Mouse (Mus musculus): ENCODE measurements around the gene Lcp2. TPM values are rescaled to one million over a fixed set of nuclear protein-coding genes. Genes with fewer than 3 reads are reported as not detected.

Gene Lcp2
- polyA plus RNA-seq, 1 experiment from 2014 or later, result 1.2 TPM

Other genes with a start within 250 kb of the Lcp2 start
- 0.19 TPM in 2 replicates for gene Kcnmb1, start 83.9 kb upstream of the Lcp2 start, polyA plus RNA-seq (2015; fragmentation: Nextera tagmentation; extraction: Ambion mirVana)
- 41.6 and 45.9 TPM in 2 replicates for gene Kcnip1, start 53.8 kb upstream of the Lcp2 start, polyA plus RNA-seq (2015; fragmentation: Nextera tagmentation; extraction: Ambion mirVana)
- gene 4930469K13Rik, start 51.6 kb downstream of the Lcp2 start, polyA plus RNA-seq (2015; fragmentation: Nextera tagmentation; extraction: Ambion mirVana), result not detected in 2 replicates
- gene Foxi1, start 161.2 kb downstream of the Lcp2 start, polyA plus RNA-seq (2015; fragmentation: Nextera tagmentation; extraction: Ambion mirVana), result not detected in 2 replicates

Measured in midbrain, embryonic 13.5 days (tissue).